Mouse (Mus musculus) midbrain, embryonic 13.5 days (tissue): ENCODE measurements around the gene Marc2. TPM values are rescaled to one million over a fixed set of nuclear protein-coding genes. Genes with fewer than 3 reads are reported as not detected.

Source experiments
- ATAC-seq: fragments of 200-750 bp; cut with Nextera tagmentation; 2 replicates; pipeline ENCODE4 v1.8.0; 2017; ENCODE audit warnings: mild to moderate bottlenecking, moderate TSS enrichment, moderate library complexity
- H3K27ac ChIP-seq: fragments of 300-500 bp; sonication (generic); 2 replicates; pipeline ENCODE4 v1.5.1; 2015; ENCODE audit warnings: inconsistent platforms, mild to moderate bottlenecking, moderate library complexity
- H3K27me3 ChIP-seq: fragments of 300-500 bp; sonication (generic); 2 replicates; pipeline ENCODE4 v1.6.1; 2015; ENCODE audit warnings: mild to moderate bottlenecking, inconsistent platforms
- H3K36me3 ChIP-seq: fragments of 300-500 bp; sonication (generic); 2 replicates; pipeline ENCODE4 v1.6.1; 2015; ENCODE audit warnings: mild to moderate bottlenecking, inconsistent platforms
- H3K4me1 ChIP-seq: fragments of 300-500 bp; sonication (generic); replicated peaks from 2 replicates; pipeline ENCODE4 v1.6.1; 2015; ENCODE audit warnings: inconsistent platforms
- H3K4me2 ChIP-seq: fragments of 300-500 bp; sonication (generic); replicated peaks from 2 replicates; pipeline ENCODE4 v1.6.1; 2015; ENCODE audit warnings: moderate library complexity, mild to moderate bottlenecking, inconsistent platforms
- H3K4me3 ChIP-seq: fragments of 300-500 bp; sonication (generic); replicated peaks from 2 replicates; pipeline ENCODE4 v1.5.1; 2015; ENCODE audit warnings: mild to moderate bottlenecking, inconsistent platforms
- H3K9ac ChIP-seq: fragments of 300-500 bp; sonication (generic); replicated peaks from 2 replicates; pipeline ENCODE4 v1.6.1; 2015; ENCODE audit warnings: mild to moderate bottlenecking, inconsistent platforms
- H3K9me3 ChIP-seq: fragments of 300-500 bp; sonication (generic); 2 replicates; pipeline ENCODE4 v1.6.1; 2016; ENCODE audit warnings: mild to moderate bottlenecking, inconsistent platforms
- WGBS: fragments of 180-500 bp; shearing (Covaris S2); methylation state at CpG from one replicate; pipeline ENCODE4 v1.1.7; 2015; 5-methylcytosine and 5-hydroxymethylcytosine counted together
- polyA plus RNA-seq: library from polyadenylated mRNA; unstranded; fragments of >200 nt; fragmentation: Nextera tagmentation; extraction: Ambion mirVana; gene quantifications from 2 replicates; pipeline ENCODE4 v1.2.1, GENCODE M21; 2015

The Marc2 gene
- polyA plus RNA-seq = 93.0 and 95.2 TPM in 2 replicates

DNA sequence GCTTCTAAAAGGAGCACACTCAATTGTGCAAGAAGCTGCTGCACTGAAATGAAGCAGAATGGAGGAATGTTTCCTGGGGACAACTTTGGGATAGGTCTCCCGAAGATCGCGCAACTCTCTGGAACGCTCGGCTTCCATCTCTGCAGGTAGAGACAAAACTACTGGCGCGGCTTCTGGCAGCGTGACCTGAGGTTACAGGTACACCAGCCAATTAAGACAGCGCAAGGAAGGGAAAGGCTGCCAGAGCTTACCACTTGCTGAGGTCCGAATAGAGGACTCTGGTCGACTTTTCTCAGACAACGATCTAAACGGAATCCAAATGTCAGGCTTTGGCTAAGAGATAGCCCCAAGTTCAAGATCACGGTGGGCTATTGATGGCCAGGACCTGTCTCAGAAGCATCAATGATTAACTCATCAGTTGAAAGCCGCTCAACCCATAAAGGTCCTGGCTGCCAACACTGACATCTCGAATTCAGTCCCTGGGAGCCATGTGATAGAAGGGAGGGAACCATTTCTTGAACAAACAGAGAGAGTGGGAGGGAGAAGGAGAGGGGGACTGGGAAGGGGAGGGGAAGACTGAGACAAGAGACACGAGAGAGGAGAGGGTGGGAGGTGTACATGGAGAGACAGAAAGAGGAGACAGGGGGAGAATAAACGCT lies at the start of gene Marc2:
Marc2 (minus strand) TSS at position 360 of the 659 bp plus-strand sequence.
- H3K9me3 ChIP-seq = no peaks in the 10 kb centered on the region
- peaks cover 30% of the 10 kb centered on the region for H3K4me1 ChIP-seq
- peak within 1 kb of the TSS; percentile 78 for H3K9ac ChIP-seq
- peak within 1 kb of the TSS; percentile 66 for H3K4me3 ChIP-seq
- no peaks in the 10 kb centered on the region for H3K36me3 ChIP-seq
- peak within 1 kb of the TSS; percentile 87 for H3K4me2 ChIP-seq
- WGBS = 6% methylated on average over 18 of the region's 18 CpGs
- peak; percentile 18; the same call in 1 of the 2 replicates for ATAC-seq
- peaks cover 46% of the 10 kb centered on the region for H3K27me3 ChIP-seq
- 0 out of 2 replicates have a peak within 1 kb of the TSS, but pooled peaks have one; percentile 12 for H3K27ac ChIP-seq

GRCm38 (mm10) chr1:184891998-184892397 lies 45.7 kb upstream of the Marc2 start:
- Histone ChIP-seq H3K9ac (no peak overlapping the region), H3K36me3 (peaks cover 13% of the 10 kb centered on the region), H3K27me3 (no peaks in the 10 kb centered on the region), H3K27ac (no peak overlapping the region), H3K4me1 (no peaks in the 10 kb centered on the region), H3K9me3 (no peaks in the 10 kb centered on the region), H3K4me2 (no peak overlapping the region), H3K4me3 (no peak overlapping the region)
- ATAC-seq = no peak
- 81% methylated on average over 3 of the region's 3 CpGs for WGBS

- H3K27me3 ChIP-seq = peaks cover 4% of the 10 kb centered on the region; the same call in 1 of the 2 replicates
- no peak for ATAC-seq
- no peak overlapping the region for H3K4me2 ChIP-seq
- H3K27ac ChIP-seq = no peak overlapping the region
- H3K9ac ChIP-seq = no peak overlapping the region
- no peaks in the 10 kb centered on the region for H3K4me1 ChIP-seq
- 93% methylated on average over 6 of the region's 6 CpGs for WGBS
- no peak overlapping the region for H3K4me3 ChIP-seq
- H3K36me3 ChIP-seq = no peaks in the 10 kb centered on the region
- H3K9me3 ChIP-seq = no peaks in the 10 kb centered on the region
Measured at GRCm38 (mm10) chr1:184889454-184889853, 43.2 kb upstream of the Marc2 start.

GRCm38 (mm10) chr1:184886160-184886559 lies 39.9 kb upstream of the Marc2 start:
- no peak overlapping the region for H3K4me2 ChIP-seq
- WGBS = 63% methylated on average over 1 of the region's 1 CpGs
- peaks cover 37% of the 10 kb centered on the region for H3K27me3 ChIP-seq
- H3K4me3 ChIP-seq = no peak overlapping the region
- no peaks in the 10 kb centered on the region for H3K9me3 ChIP-seq
- no peak overlapping the region for H3K27ac ChIP-seq
- H3K36me3 ChIP-seq = no peaks in the 10 kb centered on the region
- no peak overlapping the region for H3K9ac ChIP-seq
- peaks cover 9% of the 10 kb centered on the region for H3K4me1 ChIP-seq
- ATAC-seq = no peak

- Histone ChIP-seq H3K9me3 (no peaks in the 10 kb centered on the region), H3K4me2 (peak within 1 kb of the TSS; percentile 73), H3K4me1 (peaks cover 9% of the 10 kb centered on the region), H3K9ac (peak within 1 kb of the TSS; percentile 57), H3K27me3 (peaks cover 43% of the 10 kb centered on the region), H3K27ac (no peak within 1 kb of the TSS), H3K4me3 (peak within 1 kb of the TSS; percentile 45), H3K36me3 (no peaks in the 10 kb centered on the region)
- peak; percentile 79 for ATAC-seq
- WGBS = 2% methylated on average over 77 of the region's 77 CpGs
Measured at GRCm38 (mm10) chr1:184882281-184883268, 36.3 kb upstream of the Marc2 start, which contains the start of gene C130074G19Rik. C130074G19Rik (minus strand) TSS chr1:184883218.

DNA sequence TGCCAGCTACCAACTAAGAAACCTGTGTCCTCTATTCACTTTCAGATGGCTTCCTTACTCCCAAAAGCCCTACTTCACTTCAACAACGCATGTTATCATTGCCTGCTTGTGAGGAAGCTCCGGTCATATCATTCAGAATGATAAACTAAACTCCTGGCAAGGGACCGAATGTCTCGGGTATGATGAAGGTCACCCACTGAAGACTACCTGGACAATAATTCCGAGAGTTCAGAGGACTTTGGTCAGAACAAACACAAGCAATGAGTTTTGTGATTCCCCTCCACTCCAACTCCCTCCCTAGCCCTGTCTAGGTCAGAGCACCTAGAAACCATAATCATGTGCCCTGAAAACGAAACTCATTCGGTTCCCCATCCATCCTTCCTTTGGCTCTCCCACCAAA lies 35.6 kb upstream of the Marc2 start:
- no peak overlapping the region; the same call in 1 of the 2 replicates for H3K4me3 ChIP-seq
- WGBS = 69% methylated on average over 7 of the region's 7 CpGs
- H3K27me3 ChIP-seq = peaks cover 43% of the 10 kb centered on the region
- ATAC-seq = no peak
- peaks cover 9% of the 10 kb centered on the region for H3K4me1 ChIP-seq
- H3K9ac ChIP-seq = no peak overlapping the region
- no peaks in the 10 kb centered on the region for H3K9me3 ChIP-seq
- no peak overlapping the region for H3K27ac ChIP-seq
- H3K4me2 ChIP-seq = 0 out of 2 replicates have a peak overlapping the region, but pooled peaks have one; percentile 73
- H3K36me3 ChIP-seq = no peaks in the 10 kb centered on the region

GRCm38 (mm10) chr1:184881211-184881610 lies 35.0 kb upstream of the Marc2 start:
- peaks cover 43% of the 10 kb centered on the region for H3K27me3 ChIP-seq
- ATAC-seq = no peak

GRCm38 (mm10) chr1:184878860-184879259 lies 32.6 kb upstream of the Marc2 start:
- no peak overlapping the region for H3K4me3 ChIP-seq
- H3K4me2 ChIP-seq = no peak overlapping the region
- 80% methylated on average over 6 of the region's 6 CpGs for WGBS
- H3K27ac ChIP-seq = no peak overlapping the region
- H3K9ac ChIP-seq = no peak overlapping the region
- H3K4me1 ChIP-seq = peaks cover 9% of the 10 kb centered on the region
- ATAC-seq = no peak
- H3K27me3 ChIP-seq = peaks cover 33% of the 10 kb centered on the region
- H3K36me3 ChIP-seq = no peaks in the 10 kb centered on the region
- no peaks in the 10 kb centered on the region for H3K9me3 ChIP-seq

More at GRCm38 (mm10) chr1:184881211-184881610, 35.0 kb upstream of the Marc2 start:
- Histone ChIP-seq H3K36me3 (no peaks in the 10 kb centered on the region), H3K4me2 (0 out of 2 replicates have a peak overlapping the region, but pooled peaks have one; percentile 1), H3K4me3 (no peak overlapping the region), H3K9me3 (no peaks in the 10 kb centered on the region), H3K4me1 (peaks cover 9% of the 10 kb centered on the region), H3K27ac (no peak overlapping the region), H3K9ac (no peak overlapping the region)
- 85% methylated on average over 5 of the region's 5 CpGs for WGBS

DNA sequence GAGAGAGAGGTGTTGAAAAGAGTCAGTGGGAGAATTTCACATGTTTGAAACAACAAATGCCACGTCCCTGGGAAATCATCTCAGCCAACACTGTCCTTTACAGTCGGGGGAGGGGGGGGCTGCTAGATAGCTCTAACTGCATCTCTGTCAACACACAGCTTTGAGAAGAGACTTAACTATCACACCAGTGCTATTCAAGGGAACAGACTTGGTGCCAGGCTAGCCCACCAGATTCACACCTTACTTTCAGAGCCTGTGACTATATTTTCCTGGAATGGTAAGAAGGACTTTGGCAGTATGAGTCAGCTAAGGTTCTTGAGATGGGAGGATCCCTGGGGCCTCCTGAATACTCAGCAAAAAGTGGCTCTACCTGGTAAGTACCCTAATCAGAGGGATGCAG lies 31.1 kb upstream of the Marc2 start:
- no peaks in the 10 kb centered on the region for H3K36me3 ChIP-seq
- peaks cover 23% of the 10 kb centered on the region for H3K27me3 ChIP-seq
- no peak overlapping the region for H3K27ac ChIP-seq
- no peak overlapping the region for H3K9ac ChIP-seq
- H3K4me2 ChIP-seq = no peak overlapping the region
- WGBS = 84% methylated on average over 2 of the region's 2 CpGs
- H3K9me3 ChIP-seq = no peaks in the 10 kb centered on the region
- H3K4me1 ChIP-seq = peaks cover 1% of the 10 kb centered on the region
- no peak overlapping the region for H3K4me3 ChIP-seq
- no peak for ATAC-seq

DNA sequence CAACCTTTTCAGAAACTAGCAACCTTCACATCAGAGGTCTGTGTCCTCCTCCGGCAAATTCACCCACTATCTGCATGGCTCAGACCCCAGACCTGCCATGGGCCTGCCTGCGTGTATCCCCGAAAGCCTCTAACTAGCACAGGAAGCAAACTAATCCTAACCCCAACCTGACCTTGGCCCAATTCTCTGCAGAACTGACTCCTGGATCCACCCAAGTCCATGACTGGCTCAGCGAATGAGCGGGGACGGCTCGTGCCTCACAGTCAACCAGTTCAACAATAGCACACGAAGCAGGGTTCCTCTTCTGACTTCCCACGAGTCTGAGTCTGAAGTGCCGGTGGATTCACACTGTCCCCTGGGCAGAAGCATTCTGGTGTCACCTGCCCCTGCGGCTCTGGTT lies 27.7 kb upstream of the Marc2 start:
- Histone ChIP-seq H3K4me2 (no peak overlapping the region), H3K9ac (no peak overlapping the region), H3K27me3 (peaks cover 7% of the 10 kb centered on the region), H3K36me3 (no peaks in the 10 kb centered on the region), H3K4me1 (no peaks in the 10 kb centered on the region), H3K27ac (no peak overlapping the region), H3K9me3 (no peaks in the 10 kb centered on the region), H3K4me3 (no peak overlapping the region)
- WGBS = 84% methylated on average over 11 of the region's 11 CpGs
- no peak for ATAC-seq

DNA sequence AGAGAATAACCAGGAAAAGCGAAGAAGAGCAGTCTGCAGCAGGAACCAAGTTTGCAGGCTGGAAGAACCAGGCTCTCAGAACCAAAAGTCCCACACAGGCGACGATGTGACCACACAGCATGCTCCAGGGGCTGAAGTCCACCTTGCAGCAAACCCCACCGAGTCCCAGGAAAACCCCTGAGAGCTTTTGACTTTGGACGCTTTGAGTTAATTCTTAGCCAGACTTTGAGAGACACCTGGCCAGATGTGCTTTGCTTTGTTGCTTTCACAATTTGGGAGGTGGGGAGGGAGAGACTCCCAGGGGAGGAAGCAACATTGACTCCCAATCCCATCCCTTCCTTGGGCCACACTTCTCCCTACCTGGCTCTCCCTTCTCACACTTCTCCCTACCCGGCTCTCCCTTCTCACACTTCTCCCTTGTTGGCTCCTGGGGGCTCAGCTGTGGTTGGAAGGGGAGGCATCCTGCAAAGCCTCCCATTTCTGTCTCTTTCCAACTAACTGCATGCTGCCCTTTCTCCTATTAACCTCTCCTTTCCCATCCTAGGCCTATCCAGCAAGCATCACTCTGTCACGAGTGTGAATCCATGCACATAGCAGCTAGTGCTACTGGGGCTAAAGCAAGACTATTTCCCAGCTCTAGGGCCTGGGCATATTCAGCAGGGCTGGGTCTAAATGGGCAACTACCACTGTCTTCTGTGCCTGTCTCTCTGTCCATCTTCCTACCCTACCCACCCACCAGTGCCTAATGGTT lies 26.0 kb upstream of the Marc2 start:
- Histone ChIP-seq H3K4me2 (no peak overlapping the region), H3K4me3 (no peak overlapping the region), H3K9me3 (no peaks in the 10 kb centered on the region), H3K9ac (no peak overlapping the region), H3K36me3 (no peaks in the 10 kb centered on the region), H3K27ac (no peak overlapping the region), H3K27me3 (peaks cover 19% of the 10 kb centered on the region), H3K4me1 (no peaks in the 10 kb centered on the region)
- WGBS = 81% methylated on average over 7 of the region's 7 CpGs
- ATAC-seq = no peak
